Mouse (Mus musculus) thymus, adult 2 months (tissue): ENCODE data around the gene Flt3l. TPM values are rescaled to one million over a fixed set of nuclear protein-coding genes. Genes with fewer than 3 reads are reported as not detected.

Source experiments
- DNase-seq: peaks from one replicate; pipeline ENCODE4 v3.0.0; 2021
- H3K27ac ChIP-seq: fragments of 200-500 bp; 2 replicates; pipeline ENCODE4 v1.5.1; 2012; ENCODE audit warnings: low read length, control low read depth; ENCODE audit not compliant: control insufficient read depth, insufficient read depth
- H3K27me3 ChIP-seq: fragments of 200-500 bp; 2 replicates; pipeline ENCODE4 v1.6.1; 2012; ENCODE audit warnings: mild to moderate bottlenecking, low read length, moderate library complexity, mixed read lengths; ENCODE audit not compliant: control insufficient read depth, insufficient read depth
- H3K36me3 ChIP-seq: fragments of 200-500 bp; 2 replicates; pipeline ENCODE4 v1.6.1; 2012; ENCODE audit warnings: mild to moderate bottlenecking, low read length, moderate library complexity; ENCODE audit not compliant: control insufficient read depth, insufficient read depth
- H3K4me1 ChIP-seq: fragments of 200-500 bp; replicated peaks from 2 replicates; pipeline ENCODE4 v1.6.1; 2012; ENCODE audit warnings: low read length; ENCODE audit not compliant: control insufficient read depth, insufficient read depth
- H3K4me3 ChIP-seq: fragments of 200-500 bp; 2 replicates; pipeline ENCODE4 v1.5.1; 2012; ENCODE audit warnings: mild to moderate bottlenecking, low read length, control low read depth, moderate library complexity; ENCODE audit not compliant: control insufficient read depth, insufficient read depth
- CTCF ChIP-seq: fragments of 200-500 bp; IDR thresholded peaks from 2 replicates; pipeline ENCODE4 v1.5.1; 2012; ENCODE audit warnings: mild to moderate bottlenecking, control low read depth, low read length, moderate library complexity, borderline replicate concordance; ENCODE audit not compliant: control insufficient read depth, poor library complexity, insufficient read depth; ENCODE audit errors: extremely low read depth
- POLR2A ChIP-seq: fragments of 200-500 bp; IDR thresholded peaks from 2 replicates; pipeline ENCODE4 v1.6.1; 2012; ENCODE audit warnings: mild to moderate bottlenecking, low read length, control low read depth, moderate library complexity; ENCODE audit not compliant: control insufficient read depth, poor library complexity, insufficient read depth; ENCODE audit errors: extremely low read depth
- WGBS: fragments of 180-500 bp; shearing (Covaris S2); methylation state at CpG from one replicate; pipeline ENCODE4 v1.1.7; 2018; 5-methylcytosine and 5-hydroxymethylcytosine counted together
- polyA plus RNA-seq: library from polyadenylated mRNA; depleted of rRNA; stranded (reverse); fragments of >200 nt; gene quantifications from 2 replicates; pipeline ENCODE4 v1.2.3, GENCODE M21; 2012

Gene Flt3l
- polyA plus RNA-seq, 1 experiment: 207 TPM

- 84% methylated on average over 4 of the region's 4 CpGs for WGBS
- H3K27ac ChIP-seq: no peak overlapping the region
- DNase-seq: no peak
Measured at GRCm38 (mm10) chr7:45148534-45149098, 12.4 kb upstream of the Flt3l start.

GRCm38 (mm10) chr7:45147899-45148298 is 11.7 kb upstream of the Flt3l start:
- Histone ChIP-seq H3K4me1 (peaks cover 2% of the 10 kb centered on the region), H3K4me3 (no peak overlapping the region), H3K27ac (no peak overlapping the region), H3K36me3 (no peaks in the 10 kb centered on the region), H3K27me3 (no peaks in the 10 kb centered on the region)
- TF ChIP-seq CTCF (no peak), POLR2A (no peak)
- no peak for DNase-seq
- 99% methylated on average over 11 of the region's 11 CpGs for WGBS

More at GRCm38 (mm10) chr7:45148534-45149098, 12.4 kb upstream of the Flt3l start:
- Histone ChIP-seq H3K4me1 (peaks cover 1% of the 10 kb centered on the region), H3K4me3 (no peak overlapping the region), H3K36me3 (no peaks in the 10 kb centered on the region), H3K27me3 (no peaks in the 10 kb centered on the region)
- TF ChIP-seq POLR2A (no peak), CTCF (no peak)

- 97% methylated on average over 11 of the region's 11 CpGs for WGBS
- Histone ChIP-seq H3K27me3 (no peaks in the 10 kb centered on the region), H3K4me1 (peaks cover 8% of the 10 kb centered on the region), H3K36me3 (no peaks in the 10 kb centered on the region), H3K4me3 (no peak overlapping the region), H3K27ac (no peak overlapping the region)
- no peak for DNase-seq
- TF ChIP-seq CTCF: no peak
- no peak for TF ChIP-seq POLR2A
Measured at GRCm38 (mm10) chr7:45147267-45147666, 11.0 kb upstream of the Flt3l start.

- no peaks in the 10 kb centered on the region for H3K36me3 ChIP-seq
- WGBS: 99% methylated on average over 8 of the region's 8 CpGs
- DNase-seq: no peak
- H3K27me3 ChIP-seq: no peaks in the 10 kb centered on the region
- H3K27ac ChIP-seq: no peak overlapping the region
- H3K4me1 ChIP-seq: peaks cover 22% of the 10 kb centered on the region
- H3K4me3 ChIP-seq: no peak overlapping the region
- TF ChIP-seq POLR2A: no peak
- no peak for TF ChIP-seq CTCF
Measured at GRCm38 (mm10) chr7:45145460-45145859, 9.2 kb upstream of the Flt3l start.

- H3K27ac ChIP-seq: no peak overlapping the region
- WGBS: 97% methylated on average over 13 of the region's 13 CpGs
Measured at GRCm38 (mm10) chr7:45144368-45145174, 8.3 kb upstream of the Flt3l start.

GRCm38 (mm10) chr7:45141914-45142313 is 5.7 kb upstream of the Flt3l start:
- TF ChIP-seq CTCF (no peak), POLR2A (no peak)
- Histone ChIP-seq H3K4me3 (no peak overlapping the region), H3K4me1 (peaks cover 45% of the 10 kb centered on the region), H3K27ac (peak overlapping the region; percentile 65; the same call in 1 of the 2 replicates), H3K27me3 (no peaks in the 10 kb centered on the region), H3K36me3 (no peaks in the 10 kb centered on the region)
- no peak for DNase-seq
- WGBS: 65% methylated on average over 5 of the region's 5 CpGs

More at GRCm38 (mm10) chr7:45144368-45145174, 8.3 kb upstream of the Flt3l start:
- TF ChIP-seq CTCF: no peak
- no peaks in the 10 kb centered on the region for H3K27me3 ChIP-seq
- no peaks in the 10 kb centered on the region for H3K36me3 ChIP-seq
- no peak for DNase-seq
- no peak overlapping the region for H3K4me3 ChIP-seq
- H3K4me1 ChIP-seq: peaks cover 31% of the 10 kb centered on the region

- no peaks in the 10 kb centered on the region for H3K27me3 ChIP-seq
- no peak overlapping the region for H3K4me3 ChIP-seq
- no peak for TF ChIP-seq CTCF
- no peak for TF ChIP-seq POLR2A
- DNase-seq: peak; percentile 53
- 5% methylated on average over 3 of the region's 3 CpGs for WGBS
- H3K27ac ChIP-seq: peak overlapping the region; percentile 65
- peaks cover 50% of the 10 kb centered on the region for H3K4me1 ChIP-seq
- no peaks in the 10 kb centered on the region for H3K36me3 ChIP-seq
Measured at GRCm38 (mm10) chr7:45141319-45141718, 5.1 kb upstream of the Flt3l start.
